Mouse (Mus musculus): ENCODE results near the gene Ankrd50. TPM values are rescaled to one million over a fixed set of nuclear protein-coding genes. Genes with fewer than 3 reads are reported as not detected.

Ankrd50 gene
- polyA plus RNA-seq, 1 experiment from 2014 or later, result 9.8 TPM

DNA sequence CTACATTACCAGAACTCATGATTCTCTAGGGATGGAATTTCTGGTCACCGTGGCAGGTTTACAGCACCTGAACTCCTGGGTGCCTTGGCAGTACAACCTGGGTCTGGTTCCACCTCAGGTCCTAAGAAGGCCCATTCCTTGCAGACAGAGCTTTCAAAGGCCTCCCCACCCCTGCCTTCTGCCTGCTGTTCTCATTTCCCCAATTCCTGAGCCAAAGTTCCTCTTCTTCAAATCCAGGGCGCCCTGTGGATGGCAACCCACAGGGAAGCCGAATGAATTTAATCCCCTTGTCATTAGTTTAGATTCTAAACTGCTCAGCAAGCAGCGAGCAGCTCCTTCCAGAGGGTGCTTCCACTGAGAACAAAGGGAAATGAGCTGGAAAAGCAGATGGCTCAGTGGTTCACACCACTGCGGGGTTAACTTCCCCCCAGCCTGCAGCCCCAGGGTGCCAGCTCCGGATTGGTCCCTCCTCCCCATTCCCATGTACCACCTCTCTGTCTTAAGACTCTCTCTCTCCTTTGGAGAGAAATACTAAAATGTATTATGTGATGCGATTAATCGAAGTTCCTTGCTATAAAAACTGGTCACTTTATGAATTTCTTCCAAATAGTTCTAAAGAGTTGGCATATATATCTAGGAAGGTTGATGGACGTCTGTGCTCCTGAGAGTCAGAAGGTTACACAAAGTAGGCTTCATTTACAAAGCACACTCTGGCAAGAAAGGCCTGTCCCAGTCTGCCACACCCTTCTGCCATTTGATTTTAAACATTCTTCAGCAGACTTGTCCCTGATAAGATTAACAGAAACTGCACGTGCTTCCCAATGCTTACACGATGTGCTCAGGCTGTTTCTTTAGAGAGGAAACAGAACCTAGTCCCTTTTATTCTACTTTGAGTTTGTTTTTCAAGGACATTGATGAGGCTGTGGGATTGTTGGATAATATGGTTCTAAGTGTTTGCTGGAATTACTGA is 50.9 kb downstream of the Ankrd50 start:
- Histone ChIP-seq H3K36me3 (ENCODE audit: control insufficient read depth, insufficient read depth, low read length) (no peaks in the 10 kb centered on the region), H3K9ac (ENCODE audit: low read length) (no peak overlapping the region), H3K9me3 (ENCODE audit: control insufficient read depth, low read length) (no peaks in the 10 kb centered on the region), H3K4me2 (replicated peaks; ENCODE audit: low read depth) (no peak overlapping the region), H3K27ac (replicated peaks) (no peak overlapping the region), H3K27me3 (ENCODE audit: control insufficient read depth, insufficient read depth, low read length) (no peaks in the 10 kb centered on the region), H3K4me3 (ENCODE audit: low read depth, low read length) (no peak overlapping the region), H3K4me1 (replicated peaks; ENCODE audit: control insufficient read depth, insufficient read depth) (no peaks in the 10 kb centered on the region)
- ATAC-seq (ENCODE audit: low FRiP score, low TSS enrichment), result no peak
- no peak for DNase-seq (ENCODE audit: low spot score)
- 19% methylated on average over 11 of the region's 11 CpGs for WGBS
- TF ChIP-seq CTCF (IDR thresholded peaks at IDR 0.05; ENCODE audit: low read depth), result no peak
- TF ChIP-seq EP300 (optimal IDR thresholded peaks at IDR 0.05), result no peak

DNA sequence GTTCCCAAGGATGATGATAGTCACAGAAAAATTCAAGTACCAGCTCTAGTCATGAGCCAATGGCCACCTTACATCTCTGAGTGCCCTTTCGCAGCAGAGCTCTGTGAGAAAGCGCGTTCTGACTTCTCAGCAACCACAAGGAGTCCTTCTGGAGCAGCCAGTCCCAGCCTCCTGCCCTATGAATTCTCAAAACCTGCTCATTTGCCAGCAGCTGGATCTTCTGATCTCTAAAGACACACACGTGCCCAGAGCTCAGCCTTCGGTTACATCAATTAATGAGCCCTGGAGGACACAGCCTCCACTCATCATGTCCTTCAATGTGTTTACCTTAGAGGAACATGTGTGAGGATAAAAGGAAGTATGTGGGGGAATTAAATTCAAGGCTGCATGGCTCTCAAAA is 53.2 kb downstream of the Ankrd50 start:
- Histone ChIP-seq H3K4me1 (replicated peaks; ENCODE audit: control insufficient read depth, insufficient read depth) (no peaks in the 10 kb centered on the region), H3K4me2 (replicated peaks; ENCODE audit: low read depth) (no peak overlapping the region), H3K27ac (replicated peaks) (no peak overlapping the region), H3K9ac (ENCODE audit: low read length) (no peak overlapping the region), H3K36me3 (ENCODE audit: control insufficient read depth, insufficient read depth, low read length) (no peaks in the 10 kb centered on the region), H3K4me3 (ENCODE audit: low read depth, low read length) (no peak overlapping the region), H3K9me3 (ENCODE audit: control insufficient read depth, low read length) (no peaks in the 10 kb centered on the region), H3K27me3 (ENCODE audit: control insufficient read depth, insufficient read depth, low read length) (no peaks in the 10 kb centered on the region)
- TF ChIP-seq EP300 (optimal IDR thresholded peaks at IDR 0.05), result no peak
- TF ChIP-seq CTCF (IDR thresholded peaks at IDR 0.05; ENCODE audit: low read depth), result no peak
- ATAC-seq (ENCODE audit: low FRiP score, low TSS enrichment) (no peak), DNase-seq (ENCODE audit: low spot score) (no peak)
- WGBS, result 73% methylated on average over 5 of the region's 5 CpGs

DNA sequence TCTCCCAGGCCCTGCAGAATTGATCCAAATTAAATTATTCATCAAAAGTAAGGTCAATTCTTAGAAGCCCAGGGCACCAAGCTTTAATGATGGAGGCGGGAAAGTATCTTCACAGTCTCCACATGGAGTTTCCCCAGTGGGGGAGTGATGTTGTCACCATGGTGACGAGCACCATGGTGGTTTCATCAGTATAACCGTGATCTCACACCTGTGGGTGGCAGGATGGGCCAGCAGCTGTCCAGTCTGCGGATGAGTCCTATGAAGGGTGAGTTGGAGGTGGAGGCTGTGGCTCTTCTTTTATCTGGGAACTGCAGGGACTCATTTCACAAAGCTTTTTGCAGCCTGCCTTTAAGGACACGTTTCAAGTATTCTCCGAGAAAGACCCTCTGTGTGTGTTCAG is 53.6 kb downstream of the Ankrd50 start:
- WGBS, result 84% methylated on average over 6 of the region's 6 CpGs
- TF ChIP-seq EP300 (optimal IDR thresholded peaks at IDR 0.05) (no peak), CTCF (IDR thresholded peaks at IDR 0.05; ENCODE audit: low read depth) (no peak)
- Histone ChIP-seq H3K27ac (replicated peaks) (no peak overlapping the region), H3K9me3 (ENCODE audit: control insufficient read depth, low read length) (no peaks in the 10 kb centered on the region), H3K4me1 (replicated peaks; ENCODE audit: control insufficient read depth, insufficient read depth) (no peaks in the 10 kb centered on the region), H3K36me3 (ENCODE audit: control insufficient read depth, insufficient read depth, low read length) (no peaks in the 10 kb centered on the region), H3K27me3 (ENCODE audit: control insufficient read depth, insufficient read depth, low read length) (no peaks in the 10 kb centered on the region), H3K4me2 (replicated peaks; ENCODE audit: low read depth) (no peak overlapping the region), H3K9ac (ENCODE audit: low read length) (no peak overlapping the region), H3K4me3 (ENCODE audit: low read depth, low read length) (no peak overlapping the region)
- ATAC-seq (ENCODE audit: low FRiP score, low TSS enrichment) (no peak), DNase-seq (ENCODE audit: low spot score) (no peak)

DNA sequence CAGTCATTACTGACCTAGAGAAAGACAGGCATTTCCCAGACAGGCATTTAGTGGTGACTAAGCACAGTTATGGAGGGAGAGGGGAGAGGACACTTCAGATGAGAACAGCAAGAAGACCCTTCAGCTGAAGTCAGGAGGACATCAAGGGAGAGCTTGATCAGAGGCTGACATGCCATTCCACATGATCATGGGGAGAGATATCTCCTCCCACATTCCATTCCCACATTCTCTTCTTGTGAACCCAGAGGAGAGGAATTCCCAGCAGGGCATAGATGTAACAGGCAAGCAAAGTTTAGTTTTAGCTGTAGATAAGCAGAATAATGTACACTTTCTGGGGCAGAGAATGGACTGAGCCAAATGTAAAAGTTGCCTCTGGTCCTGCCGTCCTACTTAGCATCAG is 57.4 kb downstream of the Ankrd50 start:
- Histone ChIP-seq H3K4me1 (replicated peaks; ENCODE audit: control insufficient read depth, insufficient read depth) (no peaks in the 10 kb centered on the region), H3K4me3 (ENCODE audit: low read depth, low read length) (no peak overlapping the region), H3K36me3 (ENCODE audit: control insufficient read depth, insufficient read depth, low read length) (no peaks in the 10 kb centered on the region), H3K4me2 (replicated peaks; ENCODE audit: low read depth) (no peak overlapping the region), H3K9me3 (ENCODE audit: control insufficient read depth, low read length) (no peaks in the 10 kb centered on the region), H3K27me3 (ENCODE audit: control insufficient read depth, insufficient read depth, low read length) (no peaks in the 10 kb centered on the region), H3K27ac (replicated peaks) (no peak overlapping the region), H3K9ac (ENCODE audit: low read length) (no peak overlapping the region)
- DNase-seq (ENCODE audit: low spot score), result no peak
- TF ChIP-seq CTCF (IDR thresholded peaks at IDR 0.05; ENCODE audit: low read depth) (no peak), EP300 (optimal IDR thresholded peaks at IDR 0.05) (no peak)
- WGBS, result 47% methylated on average over 1 of the region's 1 CpGs
- ATAC-seq (ENCODE audit: low FRiP score, low TSS enrichment), result no peak

DNA sequence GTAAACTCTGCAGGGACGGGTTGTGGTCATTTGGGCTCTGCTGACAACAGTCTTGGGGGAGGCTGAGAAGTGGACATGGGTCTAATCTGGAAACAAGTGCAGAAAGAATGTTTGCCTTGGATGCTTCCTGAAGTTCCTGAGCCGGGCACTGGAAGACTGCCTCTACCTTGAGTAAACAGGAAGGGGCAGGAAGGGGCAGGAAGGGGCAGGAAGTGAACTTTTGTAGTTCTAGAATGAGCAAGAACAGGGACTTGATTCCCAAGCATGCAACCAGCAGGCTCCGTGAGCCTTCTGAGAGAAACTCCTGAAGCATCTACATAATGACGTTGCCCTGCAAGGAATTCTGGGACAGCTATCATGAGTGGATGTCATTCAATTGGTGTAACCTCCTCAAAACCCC is 60.7 kb downstream of the Ankrd50 start:
- Histone ChIP-seq H3K4me1 (replicated peaks; ENCODE audit: control insufficient read depth, insufficient read depth) (no peaks in the 10 kb centered on the region), H3K36me3 (ENCODE audit: control insufficient read depth, insufficient read depth, low read length) (no peaks in the 10 kb centered on the region), H3K27me3 (ENCODE audit: control insufficient read depth, insufficient read depth, low read length) (no peaks in the 10 kb centered on the region), H3K9ac (ENCODE audit: low read length) (no peak overlapping the region), H3K4me2 (replicated peaks; ENCODE audit: low read depth) (no peak overlapping the region), H3K4me3 (ENCODE audit: low read depth, low read length) (no peak overlapping the region), H3K27ac (replicated peaks) (no peak overlapping the region), H3K9me3 (ENCODE audit: control insufficient read depth, low read length) (no peaks in the 10 kb centered on the region)
- DNase-seq (ENCODE audit: low spot score) (no peak), ATAC-seq (ENCODE audit: low FRiP score, low TSS enrichment) (no peak)
- WGBS, result 66% methylated on average over 4 of the region's 4 CpGs
- TF ChIP-seq CTCF (IDR thresholded peaks at IDR 0.05; ENCODE audit: low read depth) (no peak), EP300 (optimal IDR thresholded peaks at IDR 0.05) (no peak)

DNA sequence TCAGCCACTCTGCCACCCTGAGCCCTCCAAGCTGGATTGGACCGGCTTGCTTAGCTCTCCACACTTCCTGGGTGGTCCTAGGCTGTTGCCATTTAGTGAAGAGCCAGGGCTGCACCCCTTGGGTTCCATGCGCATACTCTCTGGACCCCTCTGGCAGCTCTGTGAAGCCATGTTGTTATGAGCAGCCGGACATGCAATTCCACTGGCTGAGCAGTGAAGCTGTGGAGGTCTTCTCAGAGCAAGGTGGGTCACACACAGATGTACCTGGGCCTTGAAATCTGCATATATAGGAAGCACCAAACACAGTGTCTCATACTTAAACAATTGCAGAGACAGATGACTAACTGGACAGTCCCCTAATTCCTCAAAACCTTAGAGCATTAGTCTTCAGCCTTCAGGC is 64.7 kb downstream of the Ankrd50 start:
- H3K4me2 ChIP-seq (replicated peaks; ENCODE audit: low read depth), result no peak overlapping the region
- no peak for ATAC-seq (ENCODE audit: low FRiP score, low TSS enrichment)
- no peaks in the 10 kb centered on the region for H3K9me3 ChIP-seq (ENCODE audit: control insufficient read depth, low read length)

More for the DNA sequence above, 64.7 kb downstream of the Ankrd50 start:
- H3K27ac ChIP-seq (replicated peaks), result no peak overlapping the region
- no peak overlapping the region for H3K9ac ChIP-seq (ENCODE audit: low read length)
- H3K4me3 ChIP-seq (ENCODE audit: low read depth, low read length), result no peak overlapping the region
- 85% methylated on average over 3 of the region's 3 CpGs for whole genome bisulfite sequencing
- H3K27me3 ChIP-seq (ENCODE audit: control insufficient read depth, insufficient read depth, low read length), result no peaks in the 10 kb centered on the region
- no peaks in the 10 kb centered on the region for H3K4me1 ChIP-seq (replicated peaks; ENCODE audit: control insufficient read depth, insufficient read depth)
- DNase-seq (ENCODE audit: low spot score), result no peak
- no peaks in the 10 kb centered on the region for H3K36me3 ChIP-seq (ENCODE audit: control insufficient read depth, insufficient read depth, low read length)
- TF ChIP-seq EP300 (optimal IDR thresholded peaks at IDR 0.05) (no peak), CTCF (IDR thresholded peaks at IDR 0.05; ENCODE audit: low read depth) (no peak)
